Mouse (Mus musculus): ENCODE measurements around the gene Mllt11.

DNA sequence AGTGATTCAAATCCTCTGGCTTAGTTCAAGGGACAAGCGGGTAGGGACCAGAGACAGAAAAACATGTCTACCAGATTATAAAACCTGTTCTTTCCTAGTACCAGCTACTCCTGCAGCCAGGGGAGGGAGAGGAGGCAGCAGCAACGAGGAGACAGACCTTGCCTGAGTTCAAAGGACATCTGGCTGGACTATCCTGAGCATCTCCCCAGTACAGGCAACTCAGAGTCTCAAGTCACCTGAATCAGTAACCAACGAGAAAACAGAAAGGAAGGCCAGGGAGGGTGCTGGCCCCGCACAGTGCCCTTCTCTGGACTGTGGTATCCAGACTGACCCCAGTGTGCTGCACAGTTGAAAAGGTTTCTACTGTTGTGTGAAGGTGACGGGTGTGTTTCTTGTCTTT, 25.0 kb upstream of the Mllt11 start:
- TF ChIP-seq CTCF (IDR thresholded peaks at IDR 0.05; ENCODE audit: extremely low read depth, insufficient read depth, low read length) = no peak
- TF ChIP-seq POLR2A (IDR thresholded peaks at IDR 0.05; ENCODE audit: extremely low read depth, insufficient read depth, low read length) = no peak
